In genomic region chr4:122836403-122836775, GRCm38 (mm10) we compare ENCODE assay signal across 8 mouse cellular contexts. TPM values are rescaled to one million over a fixed set of nuclear protein-coding genes. Genes with fewer than 3 reads are reported as not detected.
DNase-seq lines count a peak whose midpoint lies in the region; ATAC-seq and TF ChIP-seq lines count a peak whose summit lies in the region.

No protein-coding gene starts in this region.

- peak overlapping the region; percentile 82 for H3K4me3 ChIP-seq in kidney, postnatal 0 days (replicated peaks; ENCODE audit: low read depth, low read length)
- H3K4me3 ChIP-seq in cortical plate, adult 2 months (ENCODE audit: insufficient read depth, low read length), result peak overlapping the region; percentile 98
- H3K4me3 ChIP-seq in intestine, embryonic 14.5 days (ENCODE audit: low read depth, low read length), result peak overlapping the region; percentile 72
- H3K4me3 ChIP-seq in midbrain, postnatal 0 days (ENCODE audit: low read depth, low read length), result peak overlapping the region; percentile 73

- H3K27ac ChIP-seq in kidney, postnatal 0 days, result peak overlapping the region; percentile 65
- H3K27ac ChIP-seq in cortical plate, adult 2 months (ENCODE audit: insufficient read depth, low read length), result peak overlapping the region; percentile 11; the same call in 1 of the 2 replicates
- no peak overlapping the region; the same call in 1 of the 2 replicates for H3K27ac ChIP-seq in intestine, embryonic 14.5 days (ENCODE audit: low read depth)
- peak overlapping the region; percentile 81 for H3K27ac ChIP-seq in midbrain, postnatal 0 days (ENCODE audit: low read depth, low read length)

- no peaks in the 10 kb centered on the region for H3K9me3 ChIP-seq in kidney, postnatal 0 days (replicated peaks; ENCODE audit: low read length)
- H3K9me3 ChIP-seq in intestine, embryonic 14.5 days (ENCODE audit: control insufficient read depth, low read length), result no peaks in the 10 kb centered on the region
- no peaks in the 10 kb centered on the region for H3K9me3 ChIP-seq in midbrain, postnatal 0 days (ENCODE audit: low read length)

- no peaks in the 10 kb centered on the region for H3K27me3 ChIP-seq in kidney, postnatal 0 days (ENCODE audit: insufficient read depth, low read length)
- H3K27me3 ChIP-seq in intestine, embryonic 14.5 days (replicated peaks; ENCODE audit: control insufficient read depth, insufficient read depth, low read length), result no peaks in the 10 kb centered on the region
- H3K27me3 ChIP-seq in midbrain, postnatal 0 days (ENCODE audit: insufficient read depth, low read length), result no peaks in the 10 kb centered on the region

- intact Hi-C loops in left cerebral cortex, postnatal 4 days (cut with DNase I), result no loop called here

- H3K9ac ChIP-seq in kidney, postnatal 0 days (ENCODE audit: low read depth, low read length), result peak overlapping the region; percentile 81
- peak overlapping the region; percentile 62 for H3K9ac ChIP-seq in intestine, embryonic 14.5 days (ENCODE audit: low read length)
- peak overlapping the region; percentile 85 for H3K9ac ChIP-seq in midbrain, postnatal 0 days (replicated peaks; ENCODE audit: low read length, poor library complexity, severe bottlenecking)

- TF ChIP-seq CTCF in kidney, postnatal 0 days (IDR thresholded peaks at IDR 0.05; ENCODE audit: low read depth), result no peak
- no peak for TF ChIP-seq CTCF in cortical plate, adult 2 months (IDR thresholded peaks at IDR 0.05; ENCODE audit: extremely low read depth, insufficient read depth, low read length)
- no peak for TF ChIP-seq CTCF in midbrain, postnatal 0 days (IDR thresholded peaks at IDR 0.05)

- DNase-seq in kidney, postnatal 0 days (ENCODE audit: low spot score), result peak; percentile 2
- DNase-seq in kidney, postnatal 36 days, result no peak
- no peak for DNase-seq in intestine, embryonic 14.5 days (ENCODE audit: low spot score)
- no peak for DNase-seq in midbrain, postnatal 0 days (ENCODE audit: low spot score)
- no peak for DNase-seq in layer of hippocampus, adult 8-10 months (ENCODE audit: low spot score in 2 of 2)
- DNase-seq in left cerebral cortex, postnatal 4 days, result no peak
- DNase-seq in thymus, postnatal 36 days, result no peak

- 0 out of 2 replicates have a peak, but pooled peaks cover 2% of the 10 kb centered on the region for H3K36me3 ChIP-seq in kidney, postnatal 0 days (ENCODE audit: insufficient read depth, low read length)
- H3K36me3 ChIP-seq in intestine, embryonic 14.5 days (ENCODE audit: control insufficient read depth, insufficient read depth, low read length), result 0 out of 2 replicates have a peak, but pooled peaks cover 7% of the 10 kb centered on the region
- H3K36me3 ChIP-seq in midbrain, postnatal 0 days (ENCODE audit: insufficient read depth, low read length), result peaks cover 5% of the 10 kb centered on the region; the same call in 1 of the 2 replicates

- TF ChIP-seq POLR2A in cortical plate, adult 2 months (IDR thresholded peaks at IDR 0.05; ENCODE audit: extremely low read depth, insufficient read depth, low read length), result no peak

- ATAC-seq in kidney, postnatal 0 days (replicated peaks; ENCODE audit: low FRiP score, low read depth), result peak; percentile 58; the same call in 1 of the 2 replicates
- peak; percentile 62 for ATAC-seq in intestine, embryonic 14.5 days (replicated peaks; ENCODE audit: low FRiP score, low TSS enrichment, low read depth)
- peak; percentile 51 for ATAC-seq in midbrain, postnatal 0 days (ENCODE audit: low FRiP score)

- 2% methylated on average over 7 of the region's 7 CpGs for WGBS in kidney, postnatal 0 days
- 5% methylated on average over 7 of the region's 7 CpGs for WGBS in intestine, embryonic 14.5 days
- under 1% methylated on average over 7 of the region's 7 CpGs for WGBS in midbrain, postnatal 0 days

- peaks cover 10% of the 10 kb centered on the region; the same call in 1 of the 2 replicates for H3K4me1 ChIP-seq in kidney, postnatal 0 days (replicated peaks; ENCODE audit: insufficient read depth, low read length)
- H3K4me1 ChIP-seq in cortical plate, adult 2 months (ENCODE audit: control insufficient read depth, insufficient read depth, low read length), result peaks cover 6% of the 10 kb centered on the region
- H3K4me1 ChIP-seq in intestine, embryonic 14.5 days (replicated peaks; ENCODE audit: control insufficient read depth, insufficient read depth, low read length), result peaks cover 6% of the 10 kb centered on the region; the same call in 1 of the 2 replicates
- peaks cover 6% of the 10 kb centered on the region; the same call in 1 of the 2 replicates for H3K4me1 ChIP-seq in midbrain, postnatal 0 days (ENCODE audit: insufficient read depth, low read length)

- H3K4me2 ChIP-seq in kidney, postnatal 0 days (ENCODE audit: low read length), result peak overlapping the region; percentile 89
- H3K4me2 ChIP-seq in intestine, embryonic 14.5 days (ENCODE audit: low read length), result peak overlapping the region; percentile 70
- H3K4me2 ChIP-seq in midbrain, postnatal 0 days (ENCODE audit: low read depth, low read length, poor library complexity, severe bottlenecking), result peak overlapping the region; percentile 68

RNA-seq across cellular contexts. Expression of gene Ppt1, which starts 0.3 kb away (rescaled TPM):
- 74.4 and 77.6 TPM in 2 replicates for polyA plus RNA-seq in kidney, postnatal 0 days (2015; fragmentation: Nextera tagmentation; extraction: Ambion mirVana)
- polyA plus RNA-seq in cortical plate, adult 2 months (2012; rRNA removed), result 117 and 120 TPM in 2 replicates
- polyA plus RNA-seq in intestine, embryonic 14.5 days (2014; fragmentation: Nextera tagmentation; extraction: Ambion mirVana), result 72.6 and 79.0 TPM in 2 replicates
- 44.2 and 53.5 TPM in 2 replicates for total RNA-seq in midbrain, postnatal 0 days (2014; rRNA removed)
- polyA plus RNA-seq in midbrain, postnatal 0 days (2015; fragmentation: Nextera tagmentation; extraction: Ambion mirVana), result 80.2 and 81.3 TPM in 2 replicates
- total RNA-seq in layer of hippocampus, adult 8-10 months (2022), result 100 to 1,000 TPM in 3 of 4 experiments, 10 to 100 TPM in 1; 91.5 to 118 (median 113) TPM
- 10 to 100 TPM; 48.2 to 52.9 TPM for total RNA-seq in left cerebral cortex, postnatal 4 days (2021)

RNA-seq across cellular contexts. Expression of gene Cap1, which starts 49.5 kb away (rescaled TPM):
- polyA plus RNA-seq in kidney, postnatal 0 days (2015; fragmentation: Nextera tagmentation; extraction: Ambion mirVana), result 63.7 and 71.2 TPM in 2 replicates
- polyA plus RNA-seq in cortical plate, adult 2 months (2012; rRNA removed), result 134 and 146 TPM in 2 replicates
- 77.9 and 82.8 TPM in 2 replicates for polyA plus RNA-seq in intestine, embryonic 14.5 days (2014; fragmentation: Nextera tagmentation; extraction: Ambion mirVana)
- 145 and 157 TPM in 2 replicates for total RNA-seq in midbrain, postnatal 0 days (2014; rRNA removed)
- 58.9 and 60.9 TPM in 2 replicates for polyA plus RNA-seq in midbrain, postnatal 0 days (2015; fragmentation: Nextera tagmentation; extraction: Ambion mirVana)
- 100 to 1,000 TPM; 280 to 333 (median 312) TPM for total RNA-seq in layer of hippocampus, adult 8-10 months (2022)
- total RNA-seq in left cerebral cortex, postnatal 4 days (2021), result 100 to 1,000 TPM; 174 to 186 TPM
